7 mouse cellular contexts compared by ENCODE assay signal in the genomic region with DNA sequence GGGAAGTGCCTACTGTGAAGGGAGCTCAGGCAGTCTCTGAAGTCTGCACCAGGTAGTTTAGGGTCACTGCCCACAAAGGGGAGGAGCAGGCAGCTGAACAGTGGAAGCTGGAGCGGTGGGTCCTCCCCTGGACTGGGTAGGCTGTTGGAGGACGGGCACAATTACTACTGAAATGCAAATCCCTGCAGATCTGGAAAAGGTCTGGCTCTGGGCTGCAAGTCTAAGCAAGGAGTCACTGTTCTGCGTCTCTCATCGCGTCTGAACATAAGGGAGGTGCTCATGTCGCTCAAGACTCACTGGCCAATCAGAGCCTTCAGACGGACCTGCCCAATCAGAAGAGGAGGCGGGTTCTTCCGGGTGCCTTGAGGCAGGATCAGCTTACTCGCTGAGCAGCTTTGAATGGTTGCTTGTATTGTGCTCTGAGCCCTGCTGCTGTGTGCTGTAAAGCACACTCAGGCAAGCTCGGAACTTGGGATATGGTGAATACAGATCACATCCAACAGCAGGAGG. TPM values are rescaled to one million over a fixed set of nuclear protein-coding genes. Genes with fewer than 3 reads are reported as not detected.
A peak's percentile ranks its signal among the peaks of the same experiment; 100 is the strongest.
DNase-seq lines count a peak whose midpoint lies in the region; ATAC-seq and TF ChIP-seq lines count a peak whose summit lies in the region.

No protein-coding gene starts in this region.

- peak overlapping the region; percentile 22 for H3K4me2 ChIP-seq in embryonic facial prominence, embryonic 11.5 days (ENCODE audit: low read depth, low read length)
- peak overlapping the region; percentile 56 for H3K4me2 ChIP-seq in midbrain, embryonic 12.5 days (replicated peaks)

- H3K27ac ChIP-seq in embryonic facial prominence, embryonic 11.5 days (replicated peaks; ENCODE audit: low read depth, low read length), result no peak overlapping the region; the same call in 1 of the 2 replicates
- H3K27ac ChIP-seq in midbrain, embryonic 12.5 days (replicated peaks), result peak overlapping the region; percentile 90
- H3K27ac ChIP-seq in small intestine, adult 2 months (ENCODE audit: insufficient read depth, low read depth, low read length), result peak overlapping the region; percentile 57; the same call in 1 of the 2 replicates

- no peaks in the 10 kb centered on the region for H3K4me1 ChIP-seq in embryonic facial prominence, embryonic 11.5 days (ENCODE audit: control insufficient read depth, insufficient read depth, low read length)
- 0 out of 2 replicates have a peak, but pooled peaks cover 4% of the 10 kb centered on the region for H3K4me1 ChIP-seq in midbrain, embryonic 12.5 days
- no peaks in the 10 kb centered on the region for H3K4me1 ChIP-seq in small intestine, adult 2 months (ENCODE audit: control insufficient read depth, insufficient read depth, insufficient read length, low read length)

- WGBS in embryonic facial prominence, embryonic 11.5 days, result under 1% methylated on average over 11 of the region's 11 CpGs
- under 1% methylated on average over 11 of the region's 11 CpGs for WGBS in midbrain, embryonic 12.5 days
- WGBS in small intestine, adult 2 months, result under 1% methylated on average over 11 of the region's 11 CpGs

- no peaks in the 10 kb centered on the region for H3K9me3 ChIP-seq in embryonic facial prominence, embryonic 11.5 days (replicated peaks; ENCODE audit: control insufficient read depth, low read length)
- peaks cover 5% of the 10 kb centered on the region; the same call in 1 of the 2 replicates for H3K9me3 ChIP-seq in midbrain, embryonic 12.5 days

- TF ChIP-seq CTCF in small intestine, adult 2 months (IDR thresholded peaks at IDR 0.05; ENCODE audit: extremely low read depth, insufficient read length, insufficient replicate concordance, low read depth, low read length), result no peak

- peak; percentile 82 for DNase-seq in adrenal gland, postnatal 10 days
- peak; percentile 93 for DNase-seq in embryonic facial prominence, embryonic 11.5 days (ENCODE audit: low spot score)
- DNase-seq in heart, adult 11 months, result peak; percentile 96
- DNase-seq in kidney, adult 11 months, result peak; percentile 52
- peak; percentile 84 for DNase-seq in left cerebral cortex, postnatal 4 days

- peak overlapping the region; percentile 27 for H3K4me3 ChIP-seq in embryonic facial prominence, embryonic 11.5 days (ENCODE audit: low read depth, low read length)
- peak overlapping the region; percentile 45 for H3K4me3 ChIP-seq in midbrain, embryonic 12.5 days
- H3K4me3 ChIP-seq in small intestine, adult 2 months (ENCODE audit: low read depth, low read length), result peak overlapping the region; percentile 71

- peak; percentile 100 for ATAC-seq in embryonic facial prominence, embryonic 11.5 days (replicated peaks; ENCODE audit: insufficient number of reproducible peaks, low FRiP score, low TSS enrichment, low read depth)
- ATAC-seq in midbrain, embryonic 12.5 days (ENCODE audit: low FRiP score, low read depth), result peak; percentile 99

- TF ChIP-seq POLR2A in small intestine, adult 2 months (IDR thresholded peaks at IDR 0.05; ENCODE audit: low read depth, low read length), result 0 out of 2 replicates have a peak, but pooled peaks have one; percentile 23

- H3K27me3 ChIP-seq in embryonic facial prominence, embryonic 11.5 days (ENCODE audit: control insufficient read depth, insufficient read depth, low read length), result no peaks in the 10 kb centered on the region
- no peaks in the 10 kb centered on the region for H3K27me3 ChIP-seq in midbrain, embryonic 12.5 days
- H3K27me3 ChIP-seq in small intestine, adult 2 months (ENCODE audit: control insufficient read depth, insufficient read depth, low read length), result no peaks in the 10 kb centered on the region

- intact Hi-C loops in left cerebral cortex, postnatal 4 days (cut with DNase I), result no loop called here

- no peaks in the 10 kb centered on the region for H3K36me3 ChIP-seq in embryonic facial prominence, embryonic 11.5 days (replicated peaks; ENCODE audit: control insufficient read depth, insufficient read depth, low read depth, low read length)
- no peaks in the 10 kb centered on the region for H3K36me3 ChIP-seq in midbrain, embryonic 12.5 days
- no peaks in the 10 kb centered on the region for H3K36me3 ChIP-seq in small intestine, adult 2 months (ENCODE audit: control insufficient read depth, insufficient read depth, low read length)

- H3K9ac ChIP-seq in embryonic facial prominence, embryonic 11.5 days (replicated peaks; ENCODE audit: low read length), result peak overlapping the region; percentile 57
- H3K9ac ChIP-seq in midbrain, embryonic 12.5 days (replicated peaks), result peak overlapping the region; percentile 49

RNA-seq across cellular contexts. Expression of gene Ptchd3, which starts 17.8 kb away (rescaled TPM):
- total RNA-seq in adrenal gland, postnatal 10 days (2021), result not detected
- not detected in 2 replicates for polyA plus RNA-seq in embryonic facial prominence, embryonic 11.5 days (2014; fragmentation: Nextera tagmentation; extraction: Ambion mirVana)
- total RNA-seq in left cerebral cortex, postnatal 4 days (2021), result not detected
- not detected in 2 replicates for polyA plus RNA-seq in midbrain, embryonic 12.5 days (2016; fragmentation: Nextera tagmentation; extraction: Ambion mirVana)
- polyA plus RNA-seq in small intestine, adult 2 months (2012; rRNA removed), result not detected in 2 replicates
